Mouse (Mus musculus) limb, embryonic 15.5 days (tissue): ENCODE data around the gene Mcm6. TPM values are rescaled to one million over a fixed set of nuclear protein-coding genes. Genes with fewer than 3 reads are reported as not detected.
"Not testable (repeated sequence)": the region's sequence is repeated elsewhere in the genome, so short reads cannot be mapped to it uniquely, and the experiment has no call there.

Source experiments
- ATAC-seq: fragments of 200-750 bp; cut with Nextera tagmentation; 2 replicates; pipeline ENCODE4 v1.8.0; 2017; ENCODE audit warnings: low read depth, moderate TSS enrichment; ENCODE audit not compliant: insufficient number of reproducible peaks, low FRiP score, low TSS enrichment
- H3K27ac ChIP-seq: fragments of 300-500 bp; sonication (generic); 2 replicates; pipeline ENCODE4 v1.5.1; 2015; ENCODE audit warnings: moderate library complexity, mild to moderate bottlenecking, inconsistent platforms
- H3K27me3 ChIP-seq: fragments of 300-500 bp; sonication (generic); 2 replicates; pipeline ENCODE4 v1.6.1; 2015; ENCODE audit warnings: inconsistent platforms
- H3K36me3 ChIP-seq: fragments of 300-500 bp; sonication (generic); 2 replicates; pipeline ENCODE4 v1.6.1; 2015; ENCODE audit warnings: inconsistent platforms
- H3K4me1 ChIP-seq: fragments of 300-500 bp; sonication (generic); 2 replicates; pipeline ENCODE4 v1.6.1; 2015; ENCODE audit warnings: inconsistent platforms
- H3K4me2 ChIP-seq: fragments of 300-500 bp; sonication (generic); 2 replicates; pipeline ENCODE4 v1.6.1; 2015; ENCODE audit warnings: mild to moderate bottlenecking, inconsistent platforms
- H3K4me3 ChIP-seq: fragments of 300-500 bp; sonication (generic); 2 replicates; pipeline ENCODE4 v1.5.1; 2015; ENCODE audit warnings: mild to moderate bottlenecking, inconsistent platforms
- H3K9ac ChIP-seq: fragments of 300-500 bp; sonication (generic); 2 replicates; pipeline ENCODE4 v1.6.1; 2015; ENCODE audit warnings: inconsistent platforms
- H3K9me3 ChIP-seq: fragments of 300-500 bp; sonication (generic); 2 replicates; pipeline ENCODE4 v1.6.1; 2016; ENCODE audit warnings: inconsistent platforms
- WGBS: fragments of 180-500 bp; shearing (Covaris S2); methylation state at CpG from one replicate; pipeline ENCODE4 v1.1.7; 2015; 5-methylcytosine and 5-hydroxymethylcytosine counted together
- polyA plus RNA-seq: library from polyadenylated mRNA; unstranded; fragments of >200 nt; fragmentation: Nextera tagmentation; extraction: Ambion mirVana; gene quantifications from 2 replicates; pipeline ENCODE4 v1.2.1, GENCODE M21; 2015

The Mcm6 gene
- polyA plus RNA-seq, 1 experiment from 2014 or later, result 186 TPM

- Histone ChIP-seq H3K4me2 (no peak overlapping the region), H3K27me3 (no peaks in the 10 kb centered on the region), H3K9ac (no peak overlapping the region), H3K27ac (no peak overlapping the region), H3K9me3 (no peaks in the 10 kb centered on the region), H3K4me3 (no peak overlapping the region), H3K36me3 (peaks cover 53% of the 10 kb centered on the region), H3K4me1 (no peaks in the 10 kb centered on the region)
- WGBS, result 89% methylated on average over 1 of the region's 1 CpGs
- ATAC-seq, result no peak
These were observed 32.3 kb downstream of the Mcm6 start for GRCm38 (mm10) chr1:128327165-128327564.

GRCm38 (mm10) chr1:128324776-128325175, 34.7 kb downstream of the Mcm6 start:
- H3K36me3 ChIP-seq, result peaks cover 31% of the 10 kb centered on the region
- no peak overlapping the region for H3K4me2 ChIP-seq
- ATAC-seq, result no peak
- no peak overlapping the region for H3K9ac ChIP-seq
- H3K27ac ChIP-seq, result no peak overlapping the region
- no peaks in the 10 kb centered on the region for H3K27me3 ChIP-seq
- WGBS, result 79% methylated on average over 2 of the region's 2 CpGs
- no peaks in the 10 kb centered on the region for H3K4me1 ChIP-seq
- no peak overlapping the region for H3K4me3 ChIP-seq
- H3K9me3 ChIP-seq, result no peaks in the 10 kb centered on the region

- 95% methylated on average over 8 of the region's 8 CpGs for WGBS
These were observed 36.3 kb downstream of the Mcm6 start for GRCm38 (mm10) chr1:128323026-128323643.

GRCm38 (mm10) chr1:128319266-128319665, 40.2 kb downstream of the Mcm6 start:
- not testable (repeated sequence) for H3K9me3 ChIP-seq, H3K27me3 ChIP-seq, H3K4me1 ChIP-seq, H3K4me2 ChIP-seq, H3K27ac ChIP-seq, H3K4me3 ChIP-seq, H3K36me3 ChIP-seq, ATAC-seq, H3K9ac ChIP-seq
- WGBS, result 85% methylated on average over 6 of the region's 6 CpGs

More at GRCm38 (mm10) chr1:128323026-128323643, 36.3 kb downstream of the Mcm6 start:
- no peak for ATAC-seq
- Histone ChIP-seq H3K9ac (no peak overlapping the region), H3K27me3 (no peaks in the 10 kb centered on the region), H3K4me1 (no peaks in the 10 kb centered on the region), H3K27ac (no peak overlapping the region), H3K4me2 (no peak overlapping the region), H3K9me3 (no peaks in the 10 kb centered on the region), H3K36me3 (peaks cover 16% of the 10 kb centered on the region), H3K4me3 (no peak overlapping the region)

GRCm38 (mm10) chr1:128314665-128315064, 44.8 kb downstream of the Mcm6 start:
- Histone ChIP-seq H3K36me3 (no peaks in the 10 kb centered on the region), H3K4me2 (no peak overlapping the region), H3K4me1 (no peaks in the 10 kb centered on the region), H3K27me3 (no peaks in the 10 kb centered on the region), H3K4me3 (no peak overlapping the region), H3K9ac (no peak overlapping the region), H3K27ac (no peak overlapping the region), H3K9me3 (no peaks in the 10 kb centered on the region)
- no peak for ATAC-seq
- 68% methylated on average over 4 of the region's 4 CpGs for WGBS

- no peak overlapping the region for H3K4me2 ChIP-seq
- H3K9me3 ChIP-seq, result no peaks in the 10 kb centered on the region
- H3K9ac ChIP-seq, result no peak overlapping the region
- H3K4me1 ChIP-seq, result no peaks in the 10 kb centered on the region
- H3K27me3 ChIP-seq, result no peaks in the 10 kb centered on the region
- H3K27ac ChIP-seq, result no peak overlapping the region
- no peaks in the 10 kb centered on the region for H3K36me3 ChIP-seq
- 75% methylated on average over 3 of the region's 3 CpGs for WGBS
- no peak overlapping the region for H3K4me3 ChIP-seq
- ATAC-seq, result no peak
These were observed 50.4 kb downstream of the Mcm6 start for GRCm38 (mm10) chr1:128309043-128309442.

GRCm38 (mm10) chr1:128303900-128304299, 55.6 kb downstream of the Mcm6 start:
- no peak for ATAC-seq
- Histone ChIP-seq H3K27me3 (no peaks in the 10 kb centered on the region), H3K9me3 (no peaks in the 10 kb centered on the region), H3K4me2 (no peak overlapping the region), H3K9ac (no peak overlapping the region), H3K4me1 (no peaks in the 10 kb centered on the region), H3K36me3 (peaks cover 2% of the 10 kb centered on the region; the same call in 1 of the 2 replicates), H3K27ac (no peak overlapping the region), H3K4me3 (no peak overlapping the region)
- 94% methylated on average over 16 of the region's 16 CpGs for WGBS

GRCm38 (mm10) chr1:128295717-128296528, 63.5 kb downstream of the Mcm6 start:
- H3K27ac ChIP-seq, result no peak overlapping the region
- no peak overlapping the region for H3K4me2 ChIP-seq
- WGBS, result 60% methylated on average over 5 of the region's 5 CpGs
- no peak for ATAC-seq
- no peaks in the 10 kb centered on the region for H3K27me3 ChIP-seq
- H3K9me3 ChIP-seq, result no peaks in the 10 kb centered on the region
- no peaks in the 10 kb centered on the region for H3K4me1 ChIP-seq
- H3K9ac ChIP-seq, result no peak overlapping the region
- no peak overlapping the region for H3K4me3 ChIP-seq
- H3K36me3 ChIP-seq, result peaks cover 1% of the 10 kb centered on the region; the same call in 1 of the 2 replicates

- H3K4me3 ChIP-seq, result no peak overlapping the region
- no peaks in the 10 kb centered on the region for H3K36me3 ChIP-seq
- no peak overlapping the region for H3K4me2 ChIP-seq
- no peak for ATAC-seq
- no peaks in the 10 kb centered on the region for H3K4me1 ChIP-seq
- no peaks in the 10 kb centered on the region for H3K9me3 ChIP-seq
- WGBS, result 76% methylated on average over 8 of the region's 8 CpGs
- no peak overlapping the region for H3K9ac ChIP-seq
- no peak overlapping the region for H3K27ac ChIP-seq
- H3K27me3 ChIP-seq, result no peaks in the 10 kb centered on the region
These were observed 64.2 kb downstream of the Mcm6 start for GRCm38 (mm10) chr1:128295296-128295695.

- Histone ChIP-seq H3K27ac (no peak overlapping the region), H3K9me3 (no peaks in the 10 kb centered on the region), H3K27me3 (no peaks in the 10 kb centered on the region), H3K9ac (no peak overlapping the region), H3K4me3 (no peak overlapping the region), H3K36me3 (no peaks in the 10 kb centered on the region), H3K4me2 (no peak overlapping the region), H3K4me1 (no peaks in the 10 kb centered on the region)
- no peak for ATAC-seq
- 83% methylated on average over 12 of the region's 12 CpGs for WGBS
These were observed 65.9 kb downstream of the Mcm6 start for GRCm38 (mm10) chr1:128293524-128293923.

GRCm38 (mm10) chr1:128290295-128290694, 69.2 kb downstream of the Mcm6 start:
- 88% methylated on average over 5 of the region's 5 CpGs for WGBS
- H3K4me2 ChIP-seq, result no peak overlapping the region
- ATAC-seq, result no peak
- no peak overlapping the region for H3K9ac ChIP-seq
- no peaks in the 10 kb centered on the region for H3K4me1 ChIP-seq
- no peak overlapping the region for H3K4me3 ChIP-seq
- H3K36me3 ChIP-seq, result no peaks in the 10 kb centered on the region
- no peak overlapping the region for H3K27ac ChIP-seq
- no peaks in the 10 kb centered on the region for H3K9me3 ChIP-seq
- H3K27me3 ChIP-seq, result no peaks in the 10 kb centered on the region

GRCm38 (mm10) chr1:128285136-128285535, 74.3 kb downstream of the Mcm6 start:
- H3K27ac ChIP-seq, result no peak overlapping the region
- H3K9me3 ChIP-seq, result no peaks in the 10 kb centered on the region
- H3K4me1 ChIP-seq, result no peaks in the 10 kb centered on the region
- no peak for ATAC-seq
- 89% methylated on average over 9 of the region's 9 CpGs for WGBS
- H3K9ac ChIP-seq, result no peak overlapping the region
- no peak overlapping the region for H3K4me3 ChIP-seq
- no peak overlapping the region for H3K4me2 ChIP-seq
- H3K36me3 ChIP-seq, result peaks cover 18% of the 10 kb centered on the region
- no peaks in the 10 kb centered on the region for H3K27me3 ChIP-seq
